Mouse (Mus musculus) cerebellum, adult 2 months (tissue): ENCODE measurements around the gene Myocd. TPM values are rescaled to one million over a fixed set of nuclear protein-coding genes. Genes with fewer than 3 reads are reported as not detected.

Experiments used
- DNase-seq, 2 experiments: peaks; one replicate each; pipeline ENCODE4 v3.0.0; 2021
- H3K27ac ChIP-seq: fragments of 200-500 bp; 2 replicates; pipeline ENCODE4 v1.5.1; 2012; ENCODE audit warnings: low read length, control low read depth, inconsistent platforms; ENCODE audit not compliant: insufficient read depth
- H3K27me3 ChIP-seq: fragments of 200-500 bp; 2 replicates; pipeline ENCODE4 v1.6.1; 2012; ENCODE audit warnings: inconsistent platforms, mild to moderate bottlenecking, low read length, moderate library complexity; ENCODE audit not compliant: control insufficient read depth, insufficient read depth
- H3K4me1 ChIP-seq: fragments of 200-500 bp; 2 replicates; pipeline ENCODE4 v1.6.1; 2011; ENCODE audit warnings: low read length; ENCODE audit not compliant: control insufficient read depth, insufficient read depth
- H3K4me3 ChIP-seq: fragments of 200-500 bp; replicated peaks from 2 replicates; pipeline ENCODE3; 2011; ENCODE audit warnings: mild to moderate bottlenecking, low read depth, low read length, control low read depth; ENCODE audit not compliant: insufficient read depth
- CTCF ChIP-seq: fragments of 200-500 bp; IDR thresholded peaks from 2 replicates; pipeline ENCODE4 v1.5.1; 2011; ENCODE audit warnings: low read depth, mild to moderate bottlenecking, control low read depth, low read length, moderate library complexity, borderline replicate concordance; ENCODE audit not compliant: insufficient read depth
- POLR2A ChIP-seq: fragments of 200-500 bp; IDR thresholded peaks from 2 replicates; pipeline ENCODE4 v1.6.1; 2011; ENCODE audit warnings: low read length, control low read depth, borderline replicate concordance; ENCODE audit not compliant: insufficient read depth
- WGBS: fragments of 180-500 bp; shearing (Covaris S2); methylation state at CpG from one replicate; pipeline ENCODE4 v1.1.7; 2018; 5-methylcytosine and 5-hydroxymethylcytosine counted together
- polyA plus RNA-seq: library from polyadenylated mRNA; depleted of rRNA; stranded (reverse); fragments of >200 nt; gene quantifications from 2 replicates; pipeline ENCODE4 v1.2.3, GENCODE M21; 2012

Myocd gene
- polyA plus RNA-seq, 1 experiment, result 0.13 TPM

DNA sequence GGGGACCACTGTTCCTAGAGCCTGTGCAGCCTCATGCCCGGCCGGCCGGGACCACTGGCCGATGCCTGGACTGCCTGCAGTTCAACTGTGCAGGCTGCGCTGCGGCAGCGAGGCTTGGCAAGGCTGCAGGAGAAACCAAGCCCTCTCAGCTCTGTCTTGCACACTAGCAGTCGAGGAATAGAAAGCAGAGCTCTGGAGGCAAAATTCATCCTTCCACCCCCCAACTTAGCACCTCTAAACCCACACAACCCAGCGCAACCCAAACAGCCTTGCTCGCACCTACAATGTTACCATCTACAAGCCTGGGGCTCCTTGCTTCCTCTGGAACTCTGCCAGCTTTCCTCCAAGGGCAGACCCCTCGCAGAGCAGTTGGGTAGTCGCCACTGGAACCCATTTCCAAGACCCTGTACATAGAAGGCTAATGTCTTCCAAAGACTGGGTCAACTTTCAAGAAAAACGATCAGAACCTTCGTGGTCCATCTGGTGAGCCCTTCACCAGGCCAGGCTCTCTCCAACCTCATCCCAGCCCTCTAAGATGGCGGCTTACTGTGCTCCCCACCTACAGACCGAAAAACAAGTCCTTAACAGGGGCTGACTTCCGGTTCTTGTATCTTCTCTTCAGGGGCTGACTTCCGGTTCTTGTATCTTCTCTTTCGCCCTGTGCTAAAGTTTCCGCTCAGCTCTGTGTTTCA, 111.7 kb downstream of the Myocd start:
- no peak overlapping the region for H3K27ac ChIP-seq
- no peak for TF ChIP-seq POLR2A
- no peak for TF ChIP-seq CTCF
- no peaks in the 10 kb centered on the region for H3K27me3 ChIP-seq
- H3K4me3 ChIP-seq, result peak overlapping the region; percentile 7
- WGBS, result 51% methylated on average over 20 of the region's 20 CpGs
- H3K4me1 ChIP-seq, result peaks cover 24% of the 10 kb centered on the region
- peak in 1 of 2 experiments; percentile 42 for DNase-seq

GRCm38 (mm10) chr11:65153006-65153405, 116.8 kb downstream of the Myocd start:
- 20% methylated on average over 5 of the region's 5 CpGs for WGBS
- Histone ChIP-seq H3K4me3 (no peak overlapping the region), H3K27ac (no peak overlapping the region; the same call in 1 of the 2 replicates), H3K27me3 (no peaks in the 10 kb centered on the region), H3K4me1 (peaks cover 37% of the 10 kb centered on the region)
- peak; percentile 56 to 84 for DNase-seq
- no peak for TF ChIP-seq CTCF
- TF ChIP-seq POLR2A, result no peak

- Histone ChIP-seq H3K4me1 (peaks cover 39% of the 10 kb centered on the region), H3K27ac (no peak overlapping the region), H3K4me3 (no peak overlapping the region), H3K27me3 (no peaks in the 10 kb centered on the region)
- TF ChIP-seq CTCF (no peak), POLR2A (no peak)
- DNase-seq, result no peak
- WGBS, result 61% methylated on average over 7 of the region's 7 CpGs
These were observed 121.3 kb downstream of the Myocd start for GRCm38 (mm10) chr11:65148441-65148840.

DNA sequence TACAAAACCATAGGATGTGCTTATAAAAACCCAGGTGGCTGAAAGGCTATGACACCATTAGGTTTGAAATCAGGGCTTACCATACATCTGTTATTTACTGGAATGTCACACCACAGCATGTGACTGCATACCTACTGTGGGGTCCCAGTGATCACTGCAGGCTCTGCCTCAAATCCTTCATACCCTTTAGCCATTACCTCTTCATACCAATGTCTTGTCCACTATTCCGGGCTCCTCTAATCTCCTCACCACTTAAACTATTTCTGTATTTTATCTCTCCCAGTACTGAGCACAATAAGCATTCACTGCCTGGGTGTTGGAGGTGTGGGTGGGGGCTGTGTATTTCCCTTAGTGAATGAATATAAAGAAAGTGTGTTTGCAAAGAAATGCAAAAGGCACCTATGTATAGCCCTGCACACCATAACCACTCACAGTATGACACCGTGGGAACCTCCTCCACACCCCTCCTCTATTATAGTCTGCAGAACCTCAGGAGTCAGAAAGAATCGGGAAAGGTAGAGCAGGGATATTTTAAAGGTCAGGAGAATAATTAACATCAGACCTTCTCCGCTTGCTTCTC, 126.9 kb downstream of the Myocd start:
- H3K27ac ChIP-seq, result no peak overlapping the region
- TF ChIP-seq POLR2A (no peak), CTCF (no peak)
- H3K4me1 ChIP-seq, result peaks cover 22% of the 10 kb centered on the region
- WGBS, result 76% methylated on average over 4 of the region's 4 CpGs
- no peak overlapping the region for H3K4me3 ChIP-seq
- H3K27me3 ChIP-seq, result no peaks in the 10 kb centered on the region
- DNase-seq, result no peak

GRCm38 (mm10) chr11:65139030-65139429, 130.8 kb downstream of the Myocd start:
- Histone ChIP-seq H3K4me1 (peaks cover 35% of the 10 kb centered on the region), H3K4me3 (no peak overlapping the region), H3K27ac (no peak overlapping the region), H3K27me3 (no peaks in the 10 kb centered on the region)
- no peak for DNase-seq
- TF ChIP-seq POLR2A (no peak), CTCF (no peak)
- 72% methylated on average over 3 of the region's 3 CpGs for WGBS

GRCm38 (mm10) chr11:65137145-65137652, 132.6 kb downstream of the Myocd start:
- Histone ChIP-seq H3K27ac (no peak overlapping the region), H3K4me3 (no peak overlapping the region), H3K27me3 (no peaks in the 10 kb centered on the region), H3K4me1 (peaks cover 35% of the 10 kb centered on the region)
- WGBS, result 61% methylated on average over 2 of the region's 2 CpGs
- TF ChIP-seq POLR2A (no peak), CTCF (no peak)
- DNase-seq, result peak in 1 of 2 experiments; percentile 32

DNA sequence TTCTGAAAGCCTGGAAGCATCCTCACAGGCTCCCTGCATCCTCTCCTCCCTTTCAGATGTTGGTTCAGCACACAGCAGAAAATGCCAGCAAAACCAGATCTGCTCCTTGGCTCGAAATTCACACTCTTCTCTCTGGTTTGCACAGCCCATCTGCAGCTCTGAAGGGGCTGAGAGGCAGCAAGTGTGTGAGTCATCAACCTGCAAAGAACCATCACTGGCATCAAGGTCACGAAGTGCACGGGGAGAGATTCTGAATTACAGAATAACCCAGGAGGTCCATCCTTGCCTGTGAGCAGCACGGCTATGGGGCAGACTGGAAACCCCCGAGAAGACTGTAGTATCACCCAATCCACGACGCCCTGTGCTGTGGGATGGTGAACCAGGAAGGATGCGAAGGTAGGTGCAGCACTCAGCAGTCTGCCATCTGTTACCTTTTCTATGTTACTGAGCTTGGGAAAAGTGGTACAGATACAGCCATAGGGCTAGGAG, 134.5 kb downstream of the Myocd start:
- peak overlapping the region; percentile 11 for H3K4me3 ChIP-seq
- 0 out of 2 replicates have a peak, but pooled peaks have one; percentile 10 for TF ChIP-seq POLR2A
- no peak for TF ChIP-seq CTCF
- WGBS, result 16% methylated on average over 8 of the region's 8 CpGs
- peak overlapping the region; percentile 88 for H3K27ac ChIP-seq
- peaks cover 44% of the 10 kb centered on the region for H3K4me1 ChIP-seq
- no peaks in the 10 kb centered on the region for H3K27me3 ChIP-seq
- DNase-seq, result peak; percentile 77 to 81

GRCm38 (mm10) chr11:65133661-65134060, 136.1 kb downstream of the Myocd start:
- 63% methylated on average over 4 of the region's 4 CpGs for WGBS
- Histone ChIP-seq H3K4me3 (no peak overlapping the region), H3K4me1 (peaks cover 38% of the 10 kb centered on the region), H3K27me3 (no peaks in the 10 kb centered on the region), H3K27ac (peak overlapping the region; percentile 41; the same call in 1 of the 2 replicates)
- no peak for TF ChIP-seq CTCF
- no peak for TF ChIP-seq POLR2A
- no peak for DNase-seq
